Mouse (Mus musculus) embryonic facial prominence, embryonic 15.5 days (tissue): ENCODE results near the gene Fut11. TPM values are rescaled to one million over a fixed set of nuclear protein-coding genes. Genes with fewer than 3 reads are reported as not detected.
A peak's percentile ranks its signal among the peaks of the same experiment; 100 is the strongest.

Experiments used
- ATAC-seq: fragments of 200-750 bp; cut with Nextera tagmentation; 2 replicates; pipeline ENCODE4 v1.8.0; 2017; ENCODE audit warnings: low read depth, moderate TSS enrichment; ENCODE audit not compliant: insufficient number of reproducible peaks, low FRiP score, low TSS enrichment
- H3K27ac ChIP-seq: fragments of 300-500 bp; sonication (generic); replicated peaks from 2 replicates; pipeline ENCODE4 v1.5.1; 2015; ENCODE audit warnings: mild to moderate bottlenecking, inconsistent platforms
- H3K27me3 ChIP-seq: fragments of 300-500 bp; sonication (generic); 2 replicates; pipeline ENCODE4 v1.6.1; 2015; ENCODE audit warnings: inconsistent platforms
- H3K36me3 ChIP-seq: fragments of 300-500 bp; sonication (generic); 2 replicates; pipeline ENCODE4 v1.6.1; 2015; ENCODE audit warnings: mild to moderate bottlenecking, inconsistent platforms
- H3K4me1 ChIP-seq: fragments of 300-500 bp; sonication (generic); 2 replicates; pipeline ENCODE4 v1.6.1; 2015; ENCODE audit warnings: inconsistent platforms
- H3K4me2 ChIP-seq: fragments of 300-500 bp; sonication (generic); replicated peaks from 2 replicates; pipeline ENCODE4 v1.6.1; 2015; ENCODE audit warnings: mild to moderate bottlenecking, inconsistent platforms
- H3K4me3 ChIP-seq: fragments of 300-500 bp; sonication (generic); replicated peaks from 2 replicates; pipeline ENCODE4 v1.5.1; 2015; ENCODE audit warnings: mild to moderate bottlenecking, inconsistent platforms
- H3K9ac ChIP-seq: fragments of 300-500 bp; sonication (generic); 2 replicates; pipeline ENCODE4 v1.6.1; 2015; ENCODE audit warnings: inconsistent platforms
- H3K9me3 ChIP-seq: fragments of 300-500 bp; sonication (generic); replicated peaks from 2 replicates; pipeline ENCODE4 v1.6.1; 2016; ENCODE audit warnings: inconsistent platforms
- WGBS: fragments of 180-500 bp; shearing (Covaris S2); methylation state at CpG from one replicate; pipeline ENCODE4 v1.1.7; 2015; 5-methylcytosine and 5-hydroxymethylcytosine counted together
- polyA plus RNA-seq: library from polyadenylated mRNA; unstranded; fragments of >200 nt; fragmentation: Nextera tagmentation; extraction: Ambion mirVana; gene quantifications from 2 replicates; pipeline ENCODE4 v1.2.1, GENCODE M21; 2015

Fut11 gene
- polyA plus RNA-seq, 1 experiment from 2014 or later, result 32.3 TPM

DNA sequence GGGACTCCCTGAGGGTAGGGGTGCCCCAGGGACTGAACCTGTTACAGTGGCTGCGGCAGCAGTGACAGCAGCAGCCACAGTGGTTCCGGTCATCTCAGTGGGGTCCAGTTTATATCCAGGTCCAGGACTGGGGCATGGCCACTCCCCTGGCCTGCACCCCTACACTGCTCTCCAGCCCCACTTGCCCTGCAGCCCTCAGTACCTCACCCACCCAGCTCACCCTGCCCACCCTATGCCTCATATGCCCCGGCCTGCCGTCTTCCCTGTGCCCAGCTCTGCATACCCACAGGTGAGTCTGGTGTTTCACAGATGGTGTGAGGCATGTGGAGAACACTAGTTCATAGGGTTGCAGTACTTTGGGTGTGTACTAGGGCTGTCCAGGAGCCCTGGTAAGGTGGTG, 26.6 kb downstream of the Fut11 start:
- no peak overlapping the region for H3K4me2 ChIP-seq
- WGBS, result 77% methylated on average over 4 of the region's 4 CpGs
- H3K27me3 ChIP-seq, result no peaks in the 10 kb centered on the region
- peaks cover 96% of the 10 kb centered on the region for H3K36me3 ChIP-seq
- no peak for ATAC-seq
- H3K9ac ChIP-seq, result no peak overlapping the region
- H3K9me3 ChIP-seq, result no peaks in the 10 kb centered on the region
- H3K27ac ChIP-seq, result no peak overlapping the region
- no peak overlapping the region for H3K4me3 ChIP-seq
- no peaks in the 10 kb centered on the region for H3K4me1 ChIP-seq

DNA sequence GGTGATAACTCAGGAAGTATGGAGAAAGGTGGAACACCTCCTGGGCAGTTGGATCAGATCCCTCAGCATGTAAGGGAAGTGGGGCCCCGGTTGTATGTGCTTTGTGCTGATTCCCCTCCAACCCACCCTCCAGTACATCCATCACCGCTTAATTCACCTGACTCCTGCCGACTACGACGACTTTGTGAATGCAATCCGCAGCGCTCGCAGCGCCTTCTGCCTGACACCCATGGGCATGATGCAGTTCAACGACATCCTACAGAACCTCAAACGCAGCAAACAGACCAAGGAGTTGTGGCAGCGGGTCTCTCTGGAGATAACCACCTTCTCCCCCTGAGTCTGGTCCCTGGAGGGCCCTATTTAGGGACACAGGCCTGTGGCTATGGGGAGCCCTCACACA, 28.2 kb downstream of the Fut11 start:
- Histone ChIP-seq H3K4me2 (no peak overlapping the region), H3K4me1 (no peaks in the 10 kb centered on the region), H3K27me3 (no peaks in the 10 kb centered on the region), H3K36me3 (peaks cover 93% of the 10 kb centered on the region), H3K4me3 (no peak overlapping the region), H3K27ac (no peak overlapping the region), H3K9ac (no peak overlapping the region), H3K9me3 (no peaks in the 10 kb centered on the region)
- no peak for ATAC-seq
- 91% methylated on average over 12 of the region's 12 CpGs for WGBS

DNA sequence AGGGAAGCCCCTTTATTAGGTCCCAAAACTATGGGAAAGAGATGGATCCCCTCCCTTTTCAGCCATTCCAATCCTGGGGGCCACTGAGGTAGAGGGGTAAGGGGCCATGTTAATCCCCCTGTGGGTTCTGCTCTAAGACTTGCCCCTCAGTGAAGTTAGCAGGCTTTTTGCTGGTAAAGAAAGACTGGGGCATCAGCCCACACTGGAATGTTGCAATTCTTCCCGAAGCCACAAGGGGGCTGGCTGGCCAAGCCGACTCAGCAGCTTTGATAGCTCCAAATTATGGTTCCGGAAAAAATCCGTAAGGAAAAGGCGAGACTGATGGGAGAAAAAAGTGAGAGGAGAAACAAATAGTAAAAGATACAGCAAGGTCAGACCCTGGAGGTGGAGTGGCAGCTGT, 29.3 kb downstream of the Fut11 start:
- no peaks in the 10 kb centered on the region for H3K27me3 ChIP-seq
- WGBS, result 16% methylated on average over 5 of the region's 5 CpGs
- no peak for ATAC-seq
- H3K4me2 ChIP-seq, result no peak overlapping the region
- no peaks in the 10 kb centered on the region for H3K9me3 ChIP-seq
- no peak overlapping the region for H3K9ac ChIP-seq
- H3K27ac ChIP-seq, result no peak overlapping the region
- H3K4me1 ChIP-seq, result no peaks in the 10 kb centered on the region
- H3K36me3 ChIP-seq, result peaks cover 93% of the 10 kb centered on the region
- no peak overlapping the region for H3K4me3 ChIP-seq

DNA sequence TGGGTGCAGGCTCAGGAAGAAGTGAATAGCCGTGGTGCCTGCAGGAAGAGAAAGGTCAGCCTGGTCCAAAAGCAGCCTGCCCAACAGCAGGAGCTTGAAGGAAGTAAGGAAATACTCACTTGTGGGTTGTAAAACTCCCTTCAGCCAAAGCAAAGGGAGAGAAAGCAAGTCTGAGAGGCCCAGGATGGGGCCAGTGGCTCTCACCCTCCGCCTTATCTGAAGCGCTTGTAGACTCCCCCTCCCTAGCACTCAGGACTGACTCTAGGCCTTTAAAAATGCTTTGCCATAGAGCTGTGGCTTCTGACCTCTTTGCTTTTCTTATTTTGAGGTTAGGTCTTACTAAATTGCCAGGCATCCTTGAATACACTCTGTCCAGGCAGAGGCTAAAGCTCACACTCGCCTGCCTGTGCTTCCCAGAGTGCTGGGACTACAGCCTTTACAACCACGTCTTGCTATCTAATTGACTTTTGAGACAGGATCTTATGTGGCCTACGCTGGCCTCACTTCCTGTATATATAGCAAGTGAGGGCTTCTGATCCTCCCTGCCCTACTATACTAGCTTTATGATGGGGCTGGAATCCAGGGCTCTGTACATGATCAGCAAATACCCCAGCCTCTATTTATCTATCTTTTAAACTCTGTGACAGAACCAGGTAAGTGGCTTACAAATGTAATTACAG, 31.0 kb downstream of the Fut11 start:
- Histone ChIP-seq H3K4me3 (no peak overlapping the region), H3K27me3 (no peaks in the 10 kb centered on the region), H3K36me3 (peaks cover 94% of the 10 kb centered on the region), H3K27ac (no peak overlapping the region), H3K4me1 (no peaks in the 10 kb centered on the region), H3K9me3 (no peaks in the 10 kb centered on the region), H3K4me2 (no peak overlapping the region), H3K9ac (no peak overlapping the region)
- no peak for ATAC-seq
- WGBS, result 78% methylated on average over 6 of the region's 6 CpGs

DNA sequence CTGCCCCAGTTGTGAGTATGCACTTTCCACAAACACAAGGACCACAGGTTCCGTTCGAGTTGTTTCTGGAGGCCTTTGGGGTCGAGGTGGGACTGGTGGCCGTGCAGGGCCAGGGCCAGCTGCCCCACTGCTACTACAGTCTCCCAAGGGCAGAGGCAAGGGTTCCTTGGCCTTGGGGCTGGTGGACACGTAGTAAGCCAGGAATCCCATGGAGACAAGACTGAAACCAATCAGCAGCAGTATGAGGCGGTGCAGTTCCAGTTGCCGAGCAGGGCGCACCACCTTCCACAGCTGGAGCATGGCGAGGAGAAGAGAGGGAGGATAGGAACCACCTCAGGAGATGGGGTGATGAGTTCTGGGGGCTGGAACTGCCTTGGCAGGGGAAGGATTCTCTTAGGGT, 35.1 kb downstream of the Fut11 start:
- H3K9me3 ChIP-seq, result no peaks in the 10 kb centered on the region
- no peak overlapping the region for H3K9ac ChIP-seq
- peaks cover 21% of the 10 kb centered on the region for H3K4me1 ChIP-seq
- H3K27me3 ChIP-seq, result no peaks in the 10 kb centered on the region
- ATAC-seq, result no peak
- H3K4me2 ChIP-seq, result no peak overlapping the region
- H3K4me3 ChIP-seq, result no peak overlapping the region
- H3K36me3 ChIP-seq, result peaks cover 69% of the 10 kb centered on the region
- 85% methylated on average over 9 of the region's 9 CpGs for WGBS
- H3K27ac ChIP-seq, result no peak overlapping the region

DNA sequence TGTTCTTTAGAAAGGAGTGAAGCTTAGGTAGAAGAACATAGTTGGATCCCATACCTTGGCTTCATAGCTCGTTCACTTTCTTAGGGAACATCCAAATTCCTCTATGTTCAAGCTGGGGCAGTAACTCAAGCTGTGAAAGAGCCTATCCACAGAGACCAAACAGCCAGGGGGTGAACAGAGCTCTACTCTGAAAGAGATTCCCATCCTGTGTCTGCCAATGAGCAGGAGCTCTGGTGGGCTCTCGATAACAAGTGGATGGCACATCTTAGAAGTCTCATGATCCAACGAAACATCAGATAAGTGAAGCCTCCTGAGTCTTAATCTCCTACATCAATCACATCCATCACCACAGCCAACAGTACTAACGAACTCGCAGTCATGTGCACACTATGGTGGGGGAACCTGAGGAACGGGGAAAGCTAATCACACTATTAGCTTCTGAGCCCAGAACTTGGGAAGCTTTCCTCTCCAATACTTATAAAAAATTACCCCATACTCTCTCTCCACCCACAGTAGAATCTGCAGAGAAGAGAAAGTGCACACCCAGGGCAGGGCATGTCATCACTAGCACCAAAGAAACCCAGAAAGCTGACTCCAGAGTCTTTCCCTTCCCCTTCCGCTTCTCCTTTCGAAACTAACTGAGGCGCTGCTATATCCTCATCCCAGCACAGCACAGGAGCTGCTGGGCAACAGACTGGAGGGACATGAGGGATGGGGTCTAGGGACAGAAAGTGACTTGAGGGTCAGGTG, 36.3 kb downstream of the Fut11 start:
- Histone ChIP-seq H3K4me1 (peaks cover 28% of the 10 kb centered on the region), H3K27me3 (no peaks in the 10 kb centered on the region), H3K36me3 (peaks cover 60% of the 10 kb centered on the region), H3K4me2 (no peak overlapping the region), H3K9ac (no peak overlapping the region), H3K27ac (no peak overlapping the region), H3K4me3 (no peak overlapping the region), H3K9me3 (no peaks in the 10 kb centered on the region)
- WGBS, result 77% methylated on average over 9 of the region's 9 CpGs
- ATAC-seq, result no peak

DNA sequence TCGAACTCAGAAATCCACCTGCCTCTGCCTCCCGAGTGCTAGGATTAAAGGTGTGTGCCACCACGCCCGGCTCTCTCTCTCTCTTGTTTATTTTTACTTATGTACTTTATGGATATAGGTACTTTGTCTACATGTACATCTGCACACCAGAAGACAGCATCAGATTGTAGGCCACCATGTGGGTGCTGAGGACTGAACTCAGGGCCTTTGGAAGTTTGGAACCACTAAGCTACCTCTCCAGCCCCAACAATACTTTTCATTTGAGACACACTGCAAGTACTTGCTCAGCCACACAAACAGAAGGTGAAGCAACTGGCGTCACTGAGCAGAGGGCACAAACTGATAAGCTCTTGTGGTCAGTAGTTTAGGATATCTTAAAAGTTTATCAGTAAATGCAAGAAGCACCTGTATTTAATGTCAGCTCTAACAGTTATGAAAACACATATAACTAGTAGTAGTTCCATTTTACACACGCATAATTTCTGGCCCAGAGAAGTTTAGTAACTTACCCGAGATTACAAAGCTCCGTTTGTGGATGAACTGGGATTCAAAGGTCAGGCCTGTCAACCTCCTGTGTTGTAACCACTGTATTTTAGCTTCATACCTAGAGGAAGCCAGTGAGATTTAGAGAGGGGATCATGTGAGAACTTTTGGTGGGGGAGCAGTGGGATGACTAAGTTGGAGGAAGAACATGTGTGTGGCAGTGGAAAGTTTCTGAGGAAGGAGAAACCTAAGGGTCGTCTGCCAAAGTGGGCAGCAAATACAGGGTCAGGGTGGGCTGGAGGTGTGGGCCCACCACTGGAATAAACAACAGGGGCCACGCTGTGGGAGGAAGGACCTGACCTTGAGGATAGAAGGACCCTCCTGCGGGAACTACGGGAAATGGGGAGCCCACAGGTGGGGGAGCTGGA, 38.5 kb downstream of the Fut11 start:
- Histone ChIP-seq H3K36me3 (peaks cover 57% of the 10 kb centered on the region), H3K9ac (peak overlapping the region; percentile 91), H3K4me3 (peak overlapping the region; percentile 82), H3K27me3 (no peaks in the 10 kb centered on the region), H3K4me1 (peaks cover 35% of the 10 kb centered on the region), H3K27ac (peak overlapping the region; percentile 92), H3K4me2 (peak overlapping the region; percentile 81), H3K9me3 (no peaks in the 10 kb centered on the region)
- ATAC-seq, result no peak
- WGBS, result 46% methylated on average over 12 of the region's 12 CpGs

DNA sequence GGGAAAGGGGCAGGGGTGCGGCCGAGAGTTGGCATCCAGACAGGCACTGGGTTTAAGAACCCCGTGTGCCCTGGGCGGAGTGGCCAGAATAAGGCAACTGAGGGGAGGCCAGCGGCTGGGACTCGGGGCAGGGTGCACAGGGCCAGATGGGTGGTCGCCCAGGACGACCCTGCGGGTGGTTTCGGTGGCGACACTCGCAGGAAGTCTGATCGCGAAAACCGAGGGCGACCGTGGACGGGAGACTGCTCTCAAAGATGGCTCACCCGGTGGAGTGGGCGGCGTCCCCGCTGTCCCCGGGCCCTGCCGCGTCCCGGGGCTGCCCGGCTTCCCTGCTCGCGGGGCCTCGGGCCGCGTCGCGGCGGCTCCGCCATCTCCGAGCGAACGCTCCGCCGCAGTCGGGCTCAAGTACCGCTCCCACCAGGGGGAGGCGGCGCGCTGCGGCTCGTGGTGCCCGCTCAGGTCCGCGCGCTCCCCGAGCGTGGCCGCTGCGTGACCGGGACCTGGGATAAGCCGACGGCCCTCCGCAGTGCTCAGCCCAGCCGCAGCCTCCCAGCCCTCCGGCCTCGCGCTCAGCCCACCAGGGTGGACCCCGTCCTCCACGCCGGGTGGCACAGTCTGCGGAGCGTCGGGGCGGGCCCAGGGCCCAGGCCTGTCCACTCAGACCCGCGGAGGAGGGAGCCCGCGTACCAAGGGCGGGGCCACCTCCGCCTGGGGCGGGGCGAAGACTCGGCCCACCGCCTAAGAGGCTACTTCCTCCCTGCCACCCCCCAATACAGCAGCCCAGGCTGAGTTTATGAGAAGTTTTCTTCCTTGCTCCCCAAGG, 39.4 kb downstream of the Fut11 start, which contains the start of gene Ndst2:
Gene Ndst2 (minus strand): TSS at position 611 of the 823 bp plus-strand sequence.
- H3K36me3 ChIP-seq, result peaks cover 56% of the 10 kb centered on the region
- no peaks in the 10 kb centered on the region for H3K9me3 ChIP-seq
- WGBS, result 1% methylated on average over 80 of the region's 81 CpGs
- H3K27ac ChIP-seq, result peak within 1 kb of the TSS; percentile 92
- peak within 1 kb of the TSS; percentile 82 for H3K4me3 ChIP-seq
- ATAC-seq, result peak; percentile 98
- H3K4me1 ChIP-seq, result peaks cover 35% of the 10 kb centered on the region
- H3K27me3 ChIP-seq, result no peaks in the 10 kb centered on the region
- peak within 1 kb of the TSS; percentile 91 for H3K9ac ChIP-seq
- peak within 1 kb of the TSS; percentile 81 for H3K4me2 ChIP-seq

DNA sequence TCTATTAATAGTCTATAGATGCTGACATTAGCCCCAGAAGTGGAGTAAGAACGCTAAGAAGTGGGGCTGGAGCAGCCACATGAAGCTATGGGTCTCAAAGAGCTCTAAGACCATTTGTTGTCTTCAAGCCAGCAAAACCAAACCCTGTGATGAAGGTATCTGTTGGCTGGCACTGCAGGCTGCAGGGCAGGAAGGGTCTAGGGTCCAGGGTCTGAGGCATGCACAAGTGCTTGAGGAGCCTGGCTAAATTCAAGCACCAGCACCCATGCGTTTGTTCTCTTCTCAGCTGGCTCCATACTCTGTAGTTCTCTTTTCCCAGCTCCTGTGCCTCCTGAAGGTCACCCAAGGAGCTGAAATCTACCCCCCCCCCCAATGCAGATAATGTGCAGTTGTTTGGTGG, 40.3 kb downstream of the Fut11 start:
- H3K9me3 ChIP-seq, result no peaks in the 10 kb centered on the region

DNA sequence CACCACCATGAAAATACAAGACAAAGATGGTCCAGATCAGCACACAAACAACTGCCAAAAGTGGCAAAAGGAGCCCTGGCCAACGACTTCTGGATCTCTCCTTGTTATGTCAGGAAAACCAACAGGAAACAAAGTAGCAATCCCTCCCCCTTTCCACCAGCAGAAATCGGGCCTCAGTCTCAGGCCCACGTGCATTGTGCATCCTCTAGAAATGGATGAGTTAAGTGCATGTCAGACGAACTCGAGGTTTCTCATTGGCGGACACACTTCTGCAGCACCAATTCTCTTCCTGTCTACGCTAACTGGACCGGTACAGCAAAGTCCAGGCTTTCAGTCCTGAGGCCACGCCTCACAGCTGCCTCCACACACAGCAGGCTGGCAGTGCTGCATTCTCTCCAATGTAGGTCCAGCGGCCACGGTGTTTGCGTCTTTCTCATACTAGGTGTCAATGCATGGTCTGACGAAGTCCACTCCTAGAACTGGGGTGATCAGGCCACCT, 41.2 kb downstream of the Fut11 start:
- H3K4me1 ChIP-seq, result peaks cover 37% of the 10 kb centered on the region
- H3K9me3 ChIP-seq, result no peaks in the 10 kb centered on the region
- peaks cover 54% of the 10 kb centered on the region for H3K36me3 ChIP-seq
- H3K27ac ChIP-seq, result no peak overlapping the region
- no peak overlapping the region for H3K4me3 ChIP-seq
- H3K27me3 ChIP-seq, result no peaks in the 10 kb centered on the region
- H3K9ac ChIP-seq, result no peak overlapping the region
- no peak overlapping the region for H3K4me2 ChIP-seq
- WGBS, result 82% methylated on average over 13 of the region's 13 CpGs
- no peak for ATAC-seq

More for the DNA sequence above, 40.3 kb downstream of the Fut11 start:
- Histone ChIP-seq H3K4me1 (peaks cover 35% of the 10 kb centered on the region), H3K27ac (peak overlapping the region; percentile 92; the same call in 1 of the 2 replicates), H3K27me3 (no peaks in the 10 kb centered on the region), H3K9ac (no peak overlapping the region), H3K36me3 (peaks cover 56% of the 10 kb centered on the region), H3K4me3 (no peak overlapping the region), H3K4me2 (no peak overlapping the region)
- 60% methylated on average over 2 of the region's 2 CpGs for WGBS
- ATAC-seq, result no peak
